Mouse (Mus musculus) cortical plate, adult 2 months (tissue): Measurements from ENCODE around the gene Hoxd1.

Experiments used
- CTCF ChIP-seq: fragments of 200-500 bp; IDR thresholded peaks from 2 replicates; pipeline ENCODE4 v1.5.1; 2011; ENCODE audit warnings: mild to moderate bottlenecking, control low read depth, low read length; ENCODE audit not compliant: insufficient read depth; ENCODE audit errors: extremely low read depth
- POLR2A ChIP-seq: fragments of 200-500 bp; IDR thresholded peaks from 2 replicates; pipeline ENCODE4 v1.6.1; 2011; ENCODE audit warnings: mild to moderate bottlenecking, low read length, control low read depth; ENCODE audit not compliant: insufficient read depth; ENCODE audit errors: extremely low read depth

DNA sequence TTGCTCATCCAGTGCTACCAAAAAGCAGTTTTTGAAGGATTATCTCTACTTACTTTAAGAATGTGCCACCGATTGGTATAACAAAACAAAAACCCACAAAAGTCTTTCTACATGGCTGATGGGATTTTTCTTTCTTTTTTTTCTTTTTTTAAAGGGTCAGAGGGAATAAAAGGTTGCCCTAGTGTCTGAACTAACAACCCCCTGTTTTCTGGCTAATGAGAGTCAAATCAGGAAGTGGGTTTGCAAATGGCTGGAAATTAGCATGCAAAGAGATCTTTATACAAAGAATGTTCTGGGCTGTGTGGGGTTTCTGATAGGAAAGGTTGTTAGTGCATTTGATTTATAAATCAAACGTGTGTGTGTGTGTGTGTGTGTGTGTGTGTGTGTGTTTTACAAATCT lies 42.4 kb upstream of the Hoxd1 start:
- no peak for TF ChIP-seq CTCF
- TF ChIP-seq POLR2A: no peak
